Mouse (Mus musculus) lung, postnatal 0 days (tissue): ENCODE results near the gene Hist2h2bb. TPM values are rescaled to one million over a fixed set of nuclear protein-coding genes. Genes with fewer than 3 reads are reported as not detected.

Experiments
- ATAC-seq: fragments of 200-750 bp; cut with Nextera tagmentation; 2 replicates; pipeline ENCODE4 v1.8.0; 2017; ENCODE audit warnings: moderate library complexity
- DNase-seq: peaks from one replicate; pipeline ENCODE4 v3.0.0-alpha.2; 2016; ENCODE audit warnings: low spot score
- H3K27ac ChIP-seq: fragments of 300-500 bp; sonication (generic); 2 replicates; pipeline ENCODE4 v1.5.1; 2014; ENCODE audit warnings: antibody characterized with exemption, mild to moderate bottlenecking, low read length, mixed read lengths
- H3K27me3 ChIP-seq: fragments of 300-500 bp; sonication (generic); replicated peaks from 2 replicates; pipeline ENCODE4 v1.6.1; 2014; ENCODE audit warnings: low read length, mixed read lengths; ENCODE audit not compliant: insufficient read depth
- H3K36me3 ChIP-seq: fragments of 300-500 bp; sonication (generic); 2 replicates; pipeline ENCODE4 v1.6.1; 2014; ENCODE audit warnings: low read length, mixed read lengths; ENCODE audit not compliant: insufficient read depth
- H3K4me1 ChIP-seq: fragments of 300-500 bp; sonication (generic); 2 replicates; pipeline ENCODE4 v1.6.1; 2014; ENCODE audit warnings: antibody characterized with exemption, low read depth, low read length, mixed read lengths; ENCODE audit not compliant: insufficient read depth
- H3K4me2 ChIP-seq: fragments of 300-500 bp; sonication (generic); replicated peaks from 2 replicates; pipeline ENCODE4 v1.6.1; 2014; ENCODE audit warnings: low read depth, mild to moderate bottlenecking, low read length, moderate library complexity, mixed read lengths
- H3K4me3 ChIP-seq: fragments of 300-500 bp; sonication (generic); 2 replicates; pipeline ENCODE4 v1.5.1; 2014; ENCODE audit warnings: low read depth, low read length
- H3K9ac ChIP-seq: fragments of 300-500 bp; sonication (generic); replicated peaks from 2 replicates; pipeline ENCODE4 v1.6.1; 2014; ENCODE audit warnings: low read depth, mild to moderate bottlenecking
- H3K9me3 ChIP-seq: fragments of 300-500 bp; sonication (generic); 2 replicates; pipeline ENCODE4 v1.6.1; 2016; ENCODE audit warnings: low read length, mixed read lengths
- CTCF ChIP-seq: IDR thresholded peaks from 2 replicates; pipeline ENCODE4 v1.5.1; 2016; ENCODE audit warnings: antibody characterized with exemption, mild to moderate bottlenecking
- EP300 ChIP-seq: IDR thresholded peaks from 2 replicates; pipeline ENCODE4 v1.6.1; 2016; ENCODE audit warnings: antibody characterized with exemption, mild to moderate bottlenecking, control low read depth
- WGBS: fragments of 180-500 bp; shearing (Covaris S2); extraction: QIAGEN DNeasy Blood & Tissue Kit; methylation state at CpG from one replicate; pipeline ENCODE4 v1.1.7; 2014; 5-methylcytosine and 5-hydroxymethylcytosine counted together
- polyA plus RNA-seq: library from polyadenylated mRNA; unstranded; fragments of >200 nt; fragmentation: Nextera tagmentation; extraction: Ambion mirVana; gene quantifications from 2 replicates; pipeline ENCODE4 v1.2.1, GENCODE M21; 2015

Gene Hist2h2bb
- polyA plus RNA-seq, 1 experiment from 2014 or later = 2.9 TPM

DNA sequence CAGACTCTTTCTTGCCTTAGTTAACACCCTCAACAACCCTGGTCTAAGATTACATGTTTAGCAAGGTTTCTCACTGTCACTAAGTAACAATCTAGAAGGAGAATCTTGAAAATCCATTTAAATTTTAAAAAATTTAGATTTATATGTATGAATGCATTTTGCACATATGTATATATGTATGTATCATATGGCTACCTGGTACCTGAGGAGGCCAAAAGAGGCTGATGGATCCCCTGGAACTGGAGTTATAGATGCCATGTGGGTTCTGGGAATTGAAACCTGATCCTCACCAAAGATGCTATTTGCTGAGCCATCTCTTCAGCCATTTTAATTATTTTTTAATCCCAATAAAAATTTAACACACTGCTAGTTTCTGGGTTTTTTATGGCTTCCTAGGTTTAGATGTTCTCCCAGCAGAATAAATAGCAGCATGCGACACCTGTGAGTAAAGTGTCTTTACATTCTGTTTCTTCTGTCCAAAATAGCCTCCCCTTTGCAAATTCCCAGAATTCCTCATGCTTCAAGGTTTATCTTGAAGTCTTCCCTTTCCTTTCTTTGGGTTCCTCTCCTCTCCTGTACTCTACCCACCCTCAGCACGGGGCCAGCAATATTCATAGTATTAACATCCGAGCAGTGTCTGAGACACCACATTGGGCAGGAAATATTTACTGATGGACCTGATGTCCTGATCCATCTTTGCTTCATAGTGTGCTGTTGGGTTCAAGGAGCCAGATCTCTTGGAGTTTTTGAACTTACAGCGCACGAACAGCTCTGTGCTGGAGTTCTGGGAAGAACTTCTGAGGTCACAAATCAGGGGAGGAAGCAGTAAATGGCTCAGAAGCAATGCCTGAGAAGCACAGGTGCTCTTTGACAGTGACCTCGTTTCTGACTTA lies 21.2 kb upstream of the Hist2h2bb start:
- ATAC-seq (no peak), DNase-seq (no peak)
- H3K9me3 ChIP-seq = no peaks in the 10 kb centered on the region
- 36% methylated on average over 6 of the region's 6 CpGs for WGBS
- no peaks in the 10 kb centered on the region for H3K36me3 ChIP-seq
- peaks cover 10% of the 10 kb centered on the region; the same call in 1 of the 2 replicates for H3K4me1 ChIP-seq
- H3K4me2 ChIP-seq = no peak overlapping the region
- H3K27ac ChIP-seq = no peak overlapping the region
- no peak overlapping the region for H3K4me3 ChIP-seq
- no peaks in the 10 kb centered on the region; the same call in 1 of the 2 replicates for H3K27me3 ChIP-seq
- H3K9ac ChIP-seq = no peak overlapping the region
- TF ChIP-seq EP300 = no peak
- no peak for TF ChIP-seq CTCF

DNA sequence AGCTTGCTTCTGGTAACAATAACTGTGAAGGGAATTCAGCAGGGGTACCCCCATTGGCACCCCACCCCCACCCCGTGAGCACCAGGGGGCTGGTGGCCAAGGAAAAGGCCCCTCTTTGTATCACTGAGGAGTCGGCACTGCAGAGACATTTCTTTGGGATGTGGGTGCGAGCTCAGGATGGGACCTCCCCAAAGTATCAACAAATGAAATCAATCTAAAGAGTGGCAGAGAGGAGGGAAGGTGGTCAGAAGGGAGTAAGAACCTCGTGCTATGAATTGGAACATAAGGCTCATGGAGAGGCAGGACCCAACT lies 20.6 kb upstream of the Hist2h2bb start:
- Histone ChIP-seq H3K4me2 (no peak overlapping the region), H3K36me3 (no peaks in the 10 kb centered on the region), H3K9ac (no peak overlapping the region), H3K4me1 (peaks cover 7% of the 10 kb centered on the region; the same call in 1 of the 2 replicates), H3K4me3 (no peak overlapping the region), H3K27me3 (peaks cover 2% of the 10 kb centered on the region; the same call in 1 of the 2 replicates), H3K27ac (no peak overlapping the region), H3K9me3 (no peaks in the 10 kb centered on the region)
- DNase-seq (no peak), ATAC-seq (no peak)
- 48% methylated on average over 4 of the region's 4 CpGs for WGBS
- TF ChIP-seq CTCF (no peak), EP300 (no peak)

DNA sequence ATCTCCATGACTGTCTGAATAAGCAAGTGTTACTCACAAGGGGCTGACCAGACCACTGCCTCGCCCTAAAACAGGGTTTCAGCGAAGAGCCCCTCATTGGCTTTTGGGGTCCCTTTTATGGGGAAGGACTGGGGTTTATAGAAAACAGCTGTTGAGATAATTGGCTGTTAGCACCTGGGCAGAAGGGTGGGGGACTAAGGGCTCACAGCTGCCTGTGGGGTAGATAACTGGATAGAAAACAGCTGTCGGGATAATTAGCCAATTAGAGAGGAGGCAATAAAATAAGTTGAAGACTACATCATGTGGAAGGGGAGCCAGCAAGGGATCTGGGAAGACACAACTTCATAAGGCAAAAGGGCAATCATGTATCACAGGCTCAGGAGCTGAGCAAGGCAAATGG lies 18.7 kb upstream of the Hist2h2bb start:
- DNase-seq (no peak), ATAC-seq (no peak)
- TF ChIP-seq CTCF = no peak
- no peak for TF ChIP-seq EP300
- no peak overlapping the region for H3K4me2 ChIP-seq
- no peaks in the 10 kb centered on the region for H3K9me3 ChIP-seq
- WGBS = 72% methylated on average over 3 of the region's 3 CpGs
- no peak overlapping the region for H3K9ac ChIP-seq
- H3K27me3 ChIP-seq = peaks cover 3% of the 10 kb centered on the region; the same call in 1 of the 2 replicates
- H3K4me3 ChIP-seq = no peak overlapping the region
- H3K36me3 ChIP-seq = no peaks in the 10 kb centered on the region
- H3K27ac ChIP-seq = no peak overlapping the region
- H3K4me1 ChIP-seq = 0 out of 2 replicates have a peak, but pooled peaks cover 3% of the 10 kb centered on the region

DNA sequence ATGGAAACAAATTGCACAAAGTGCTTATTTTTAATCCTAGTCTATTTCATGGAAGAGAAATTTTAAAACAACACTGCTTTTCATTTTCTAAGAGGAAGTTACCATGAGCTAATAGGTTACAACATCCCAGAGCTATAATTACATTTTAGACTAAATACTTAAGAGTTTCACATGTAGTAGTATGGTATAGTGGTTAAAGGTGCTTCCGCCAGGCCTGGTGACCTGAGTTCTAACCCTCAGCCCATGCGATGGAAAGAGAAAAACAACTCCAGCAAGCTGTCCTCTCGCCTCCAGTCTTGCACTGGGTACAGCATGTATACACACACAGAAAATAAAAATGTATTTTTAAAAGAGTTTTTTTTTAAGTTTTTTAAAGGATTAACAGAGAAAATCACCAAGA lies 17.8 kb upstream of the Hist2h2bb start:
- H3K9ac ChIP-seq = no peak overlapping the region
- no peak for ATAC-seq
- no peak overlapping the region for H3K4me3 ChIP-seq
- no peak overlapping the region for H3K27ac ChIP-seq
- no peaks in the 10 kb centered on the region for H3K9me3 ChIP-seq
- no peak for TF ChIP-seq CTCF
- DNase-seq = no peak
- H3K4me1 ChIP-seq = 0 out of 2 replicates have a peak, but pooled peaks cover 3% of the 10 kb centered on the region
- peaks cover 3% of the 10 kb centered on the region; the same call in 1 of the 2 replicates for H3K27me3 ChIP-seq
- WGBS = 86% methylated on average over 3 of the region's 3 CpGs
- no peaks in the 10 kb centered on the region for H3K36me3 ChIP-seq
- H3K4me2 ChIP-seq = no peak overlapping the region

DNA sequence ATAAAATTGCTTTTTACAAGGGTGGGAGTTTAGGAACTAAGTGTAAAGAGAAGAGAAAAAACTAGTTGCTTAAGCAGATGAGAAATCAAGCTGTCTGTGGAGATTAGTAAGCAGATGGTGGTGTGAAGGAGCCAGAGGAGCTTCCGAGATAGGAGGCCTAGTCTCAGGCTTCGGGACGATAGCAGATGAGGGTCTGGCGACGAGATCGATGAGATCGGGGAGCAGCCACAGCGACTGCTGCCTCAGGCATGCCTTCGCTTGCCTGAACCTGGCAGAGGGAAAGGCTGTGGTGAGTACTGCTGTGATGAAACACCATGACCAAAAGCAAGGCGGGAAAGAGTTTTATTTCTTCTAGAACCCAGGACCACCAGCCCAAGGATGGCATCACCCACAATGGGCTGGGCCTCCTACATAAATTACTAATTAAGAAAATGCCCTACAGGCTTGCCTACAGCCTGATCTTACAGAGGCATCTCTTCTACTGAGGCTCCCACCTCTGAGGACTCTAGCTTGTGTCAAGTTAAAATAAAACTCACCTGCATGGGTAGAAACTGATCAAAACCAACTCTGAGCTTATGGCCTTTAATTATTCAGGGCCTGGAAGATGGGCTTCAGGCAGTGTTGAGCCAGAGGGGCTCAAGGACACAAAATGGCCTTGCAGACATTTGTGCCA lies 14.7 kb upstream of the Hist2h2bb start:
- DNase-seq = no peak
- ATAC-seq = no peak
- H3K27me3 ChIP-seq = peaks cover 13% of the 10 kb centered on the region
- WGBS = 54% methylated on average over 10 of the region's 10 CpGs
- no peak overlapping the region for H3K9ac ChIP-seq
- no peaks in the 10 kb centered on the region for H3K36me3 ChIP-seq
- no peak overlapping the region for H3K27ac ChIP-seq
- no peak overlapping the region for H3K4me2 ChIP-seq
- H3K9me3 ChIP-seq = no peaks in the 10 kb centered on the region
- TF ChIP-seq CTCF = no peak
- no peak for TF ChIP-seq EP300
- no peaks in the 10 kb centered on the region for H3K4me1 ChIP-seq
- H3K4me3 ChIP-seq = no peak overlapping the region

DNA sequence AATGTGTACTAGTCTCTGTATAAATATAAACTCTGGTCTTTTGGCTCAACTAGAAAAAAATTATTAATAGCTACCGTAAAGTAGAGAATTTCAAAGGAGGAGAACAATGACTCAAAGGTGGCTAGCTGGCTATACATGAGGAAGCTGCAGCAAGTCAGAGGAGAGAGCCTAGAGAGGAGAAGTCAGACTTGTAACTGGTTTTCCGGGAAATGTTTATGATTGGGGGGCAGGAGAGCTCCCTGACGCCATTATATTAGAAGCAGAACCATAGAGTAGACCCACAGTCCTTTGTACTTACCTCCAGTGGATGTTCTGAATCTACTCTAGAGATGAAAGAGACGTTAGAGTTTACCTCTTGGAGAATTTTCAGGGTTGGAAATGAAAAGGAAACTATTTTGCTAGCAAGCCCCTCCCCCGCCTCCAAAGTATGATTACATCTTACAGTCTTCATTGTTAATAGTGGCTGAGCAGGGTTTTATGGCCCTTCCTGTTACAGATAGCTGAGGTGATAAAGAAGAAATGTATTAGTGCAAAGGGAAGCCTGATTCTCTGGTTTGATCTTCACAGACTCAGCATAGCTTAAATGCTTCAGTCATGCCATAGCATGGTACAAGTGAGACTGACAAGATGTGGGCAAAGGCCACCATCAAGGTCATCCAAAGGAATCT lies 13.5 kb upstream of the Hist2h2bb start:
- ATAC-seq = peak; percentile 32; the same call in 1 of the 2 replicates
- WGBS = 44% methylated on average over 5 of the region's 5 CpGs
- no peaks in the 10 kb centered on the region for H3K36me3 ChIP-seq
- peaks cover 13% of the 10 kb centered on the region for H3K27me3 ChIP-seq
- no peak overlapping the region for H3K27ac ChIP-seq
- DNase-seq = no peak
- peak; percentile 39 for TF ChIP-seq EP300
- TF ChIP-seq CTCF = no peak
- no peak overlapping the region for H3K4me3 ChIP-seq
- no peak overlapping the region for H3K9ac ChIP-seq
- no peaks in the 10 kb centered on the region for H3K4me1 ChIP-seq
- H3K9me3 ChIP-seq = no peaks in the 10 kb centered on the region
- no peak overlapping the region for H3K4me2 ChIP-seq
